9 mouse cellular contexts compared by ENCODE assay signal in genomic region chr10:51677548-51678250, GRCm38 (mm10). TPM values are rescaled to one million over a fixed set of nuclear protein-coding genes. Genes with fewer than 3 reads are reported as not detected.
A peak's percentile ranks its signal among the peaks of the same experiment; 100 is the strongest.
DNase-seq lines count a peak whose midpoint lies in the region; ATAC-seq and TF ChIP-seq lines count a peak whose summit lies in the region.
"Had no signal": no experiment of that assay in that cellular context is flagged by ENCODE, and none has a peak within 500 bp of the region (broad histone marks: within the 10 kb centered on the region; RNA-seq: fewer than 3 reads in every experiment).

Gene Rfx6 (plus strand): TSS chr10:51677756.

- peak within 1 kb of the TSS; percentile 79 for H3K4me3 ChIP-seq in E14TG2a.4 (replicated peaks; ENCODE audit: low read length)
- H3K4me3 ChIP-seq in forebrain, embryonic 10.5 days, result peak within 1 kb of the TSS; percentile 61
- peak within 1 kb of the TSS; percentile 50 for H3K4me3 ChIP-seq in midbrain, embryonic 12.5 days

- peak within 1 kb of the TSS; percentile 83 for H3K4me2 ChIP-seq in midbrain, embryonic 12.5 days (replicated peaks)

- H3K36me3 ChIP-seq in E14TG2a.4 (ENCODE audit: insufficient read depth, low read length), result no peaks in the 10 kb centered on the region
- no peaks in the 10 kb centered on the region for H3K36me3 ChIP-seq in forebrain, embryonic 10.5 days (replicated peaks)
- H3K36me3 ChIP-seq in midbrain, embryonic 12.5 days, result no peaks in the 10 kb centered on the region

- H3K9ac ChIP-seq in midbrain, embryonic 12.5 days (replicated peaks), result peak within 1 kb of the TSS; percentile 45

- peak; percentile 83 for ATAC-seq in midbrain, embryonic 12.5 days (ENCODE audit: low FRiP score, low read depth)
- ATAC-seq in activated CD4-positive, CD25-positive, alpha-beta regulatory T cell, adult 4 months, result no peak

- no peaks in the 10 kb centered on the region for H3K9me3 ChIP-seq in E14TG2a.4 (ENCODE audit: low read length)
- H3K9me3 ChIP-seq in forebrain, embryonic 10.5 days, result no peaks in the 10 kb centered on the region
- H3K9me3 ChIP-seq in midbrain, embryonic 12.5 days, result no peaks in the 10 kb centered on the region

- H3K4me1 ChIP-seq in E14TG2a.4 (replicated peaks; ENCODE audit: low read depth, low read length), result peaks cover 10% of the 10 kb centered on the region
- peaks cover 14% of the 10 kb centered on the region for H3K4me1 ChIP-seq in forebrain, embryonic 10.5 days
- 0 out of 2 replicates have a peak, but pooled peaks cover 4% of the 10 kb centered on the region for H3K4me1 ChIP-seq in midbrain, embryonic 12.5 days

- peaks cover 29% of the 10 kb centered on the region for H3K27me3 ChIP-seq in E14TG2a.4 (ENCODE audit: insufficient read depth, low read length)
- H3K27me3 ChIP-seq in forebrain, embryonic 10.5 days (ENCODE audit: poor library complexity, severe bottlenecking), result peaks cover 57% of the 10 kb centered on the region
- H3K27me3 ChIP-seq in midbrain, embryonic 12.5 days, result peaks cover 29% of the 10 kb centered on the region

- under 1% methylated on average over 37 of the region's 38 CpGs for WGBS in forebrain, embryonic 10.5 days
- WGBS in midbrain, embryonic 12.5 days, result 1% methylated on average over 38 of the region's 38 CpGs

- peak; percentile 31 to 41 for DNase-seq in cerebellum, postnatal 14 days
- DNase-seq in cerebellum, adult 9-11 months, result no peak
- DNase-seq in forebrain, embryonic 10.5 days (ENCODE audit: extremely low spot score, low spot score), result peak; percentile 41
- DNase-seq in kidney, postnatal 25 days, result peak; percentile 2 to 35
- peak; percentile 16 for DNase-seq in yolk sac, embryonic 10.5 days (ENCODE audit: low spot score)

- TF ChIP-seq CTCF in E14TG2a.4 (conservative IDR thresholded peaks at IDR 0.05; ENCODE audit: low read length), result no peak

- H3K27ac ChIP-seq in forebrain, embryonic 10.5 days, result no peak within 1 kb of the TSS
- no peak within 1 kb of the TSS for H3K27ac ChIP-seq in midbrain, embryonic 12.5 days (replicated peaks)

RNA-seq across cellular contexts. Expression of gene Rfx6, which starts in this region (rescaled TPM):
- 0.07 TPM in 1 of 2 replicates, not detected in the other for polyA plus RNA-seq in forebrain, embryonic 10.5 days (2016; fragmentation: Nextera tagmentation; extraction: Ambion mirVana)
- not detected in 2 replicates for polyA plus RNA-seq in midbrain, embryonic 12.5 days (2016; fragmentation: Nextera tagmentation; extraction: Ambion mirVana)
- polyA plus RNA-seq in activated CD4-positive, CD25-positive, alpha-beta regulatory T cell, adult 4 months (2017; shearing (Covaris generic)), result not detected
- polyA plus RNA-seq: spleen, adult 2 months had no signal

Comparison
In these comparisons a context has a peak if more than half of its experiments do, and no peak if none do; other contexts are left out.
1. Peak in DNase-seq and H3K4me3 ChIP-seq in forebrain, embryonic 10.5 days; RNA of the gene not detected or under 1 TPM.
2. Peak in ATAC-seq, H3K4me3 ChIP-seq, H3K9ac ChIP-seq and H3K4me2 ChIP-seq in midbrain, embryonic 12.5 days; RNA of the gene not detected or under 1 TPM.